Mouse (Mus musculus) heart, adult 8-10 months (tissue): ENCODE data around the gene Prune1. TPM values are rescaled to one million over a fixed set of nuclear protein-coding genes. Genes with fewer than 3 reads are reported as not detected.

ENCODE experiments used
- DNase-seq: peaks from one replicate; pipeline ENCODE4 v3.0.0; 2022; ENCODE audit warnings: low spot score
- total RNA-seq, 4 experiments: library from RNA; stranded (reverse); gene quantifications; 2 replicates each; pipeline ENCODE4 v1.2.4; 2022

Gene Prune1
- total RNA-seq, 4 experiments from 2014 or later, result 26.3 to 27.9 (median 27.2) TPM

DNA sequence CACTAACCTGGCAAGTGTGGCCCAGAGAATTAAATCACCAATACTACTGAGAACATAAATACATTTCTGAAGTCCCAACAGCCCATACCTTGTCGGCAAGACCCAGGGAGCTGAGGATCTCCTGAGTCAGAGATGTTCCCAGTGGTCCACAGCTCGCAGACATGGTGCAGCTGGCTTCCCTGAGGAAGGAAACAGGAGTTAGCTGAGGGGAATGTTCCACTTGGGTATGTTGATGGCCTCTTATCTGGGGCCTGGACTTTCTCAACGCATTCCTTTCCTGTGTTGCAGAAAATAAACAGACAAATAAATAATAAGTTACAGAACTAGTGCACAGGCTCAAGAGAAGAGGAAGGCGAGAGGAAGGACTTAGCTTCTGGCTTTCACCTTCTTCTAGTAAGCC is 24.4 kb upstream of the Prune1 start:
- DNase-seq, result no peak

DNA sequence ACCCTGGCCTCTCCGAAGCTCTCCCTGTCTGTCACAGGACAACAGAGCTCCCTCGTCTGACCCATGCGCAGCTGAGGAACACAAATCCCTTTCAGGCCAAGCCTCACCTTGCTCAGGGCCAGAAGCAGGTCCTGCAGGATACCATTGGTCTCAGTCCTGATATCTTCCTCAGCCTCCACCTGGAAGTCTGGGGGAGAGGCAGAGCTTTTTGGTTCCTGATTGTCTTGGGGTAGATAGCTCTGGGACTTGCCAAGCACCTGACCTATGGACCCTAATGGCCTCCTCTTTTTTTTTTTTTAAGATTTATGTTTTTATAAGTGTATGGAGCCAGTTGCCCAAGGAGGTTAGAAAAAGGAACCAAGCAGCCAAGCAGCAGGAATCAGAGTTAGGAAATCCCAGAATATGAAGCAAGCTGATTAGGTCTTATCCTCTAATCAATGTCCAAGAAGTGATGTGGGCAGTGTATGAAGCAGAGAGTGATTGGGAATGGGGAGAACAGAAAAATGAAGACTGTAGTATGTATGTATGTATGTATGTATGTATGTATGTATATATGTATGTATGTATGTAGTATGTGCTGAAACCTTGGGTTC is 19.4 kb upstream of the Prune1 start:
- no peak for DNase-seq

DNA sequence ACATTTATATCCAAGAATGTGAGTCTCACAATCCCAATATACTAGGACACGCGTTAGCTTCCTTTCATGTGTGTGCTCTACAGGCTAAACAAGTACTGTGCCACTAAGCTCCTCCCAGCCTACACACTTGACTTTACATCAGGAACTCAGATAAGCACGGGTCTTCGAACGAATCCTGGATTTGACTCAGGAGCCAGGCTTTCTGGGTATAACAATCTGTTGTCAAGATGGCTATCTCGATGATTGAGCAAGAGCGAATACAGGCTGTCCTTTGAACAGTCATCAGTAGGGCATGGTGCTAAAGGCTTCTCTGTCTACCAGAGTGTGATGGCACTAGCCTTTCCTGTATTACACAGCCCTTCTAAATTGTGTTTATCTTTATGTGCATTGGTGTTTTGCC is 16.1 kb upstream of the Prune1 start:
- no peak for DNase-seq

DNA sequence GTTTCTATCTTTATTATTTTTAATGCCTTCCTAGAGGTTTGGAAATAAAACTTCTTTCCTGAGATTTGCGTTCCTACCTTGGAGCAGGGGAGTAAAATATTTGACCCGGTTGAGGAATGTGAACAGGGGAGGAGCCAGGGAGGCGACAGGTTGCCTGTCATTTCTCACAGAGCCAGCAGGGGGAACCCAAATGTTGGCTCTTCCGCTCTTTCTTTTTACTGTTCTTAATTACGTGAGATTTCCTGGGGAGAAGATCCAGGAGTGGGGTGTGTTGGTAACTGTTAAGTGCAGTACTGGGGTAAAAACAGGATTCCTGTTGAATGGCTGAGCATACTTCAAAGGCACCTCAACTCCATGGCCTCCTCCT is 14.2 kb upstream of the Prune1 start:
- no peak for DNase-seq

DNA sequence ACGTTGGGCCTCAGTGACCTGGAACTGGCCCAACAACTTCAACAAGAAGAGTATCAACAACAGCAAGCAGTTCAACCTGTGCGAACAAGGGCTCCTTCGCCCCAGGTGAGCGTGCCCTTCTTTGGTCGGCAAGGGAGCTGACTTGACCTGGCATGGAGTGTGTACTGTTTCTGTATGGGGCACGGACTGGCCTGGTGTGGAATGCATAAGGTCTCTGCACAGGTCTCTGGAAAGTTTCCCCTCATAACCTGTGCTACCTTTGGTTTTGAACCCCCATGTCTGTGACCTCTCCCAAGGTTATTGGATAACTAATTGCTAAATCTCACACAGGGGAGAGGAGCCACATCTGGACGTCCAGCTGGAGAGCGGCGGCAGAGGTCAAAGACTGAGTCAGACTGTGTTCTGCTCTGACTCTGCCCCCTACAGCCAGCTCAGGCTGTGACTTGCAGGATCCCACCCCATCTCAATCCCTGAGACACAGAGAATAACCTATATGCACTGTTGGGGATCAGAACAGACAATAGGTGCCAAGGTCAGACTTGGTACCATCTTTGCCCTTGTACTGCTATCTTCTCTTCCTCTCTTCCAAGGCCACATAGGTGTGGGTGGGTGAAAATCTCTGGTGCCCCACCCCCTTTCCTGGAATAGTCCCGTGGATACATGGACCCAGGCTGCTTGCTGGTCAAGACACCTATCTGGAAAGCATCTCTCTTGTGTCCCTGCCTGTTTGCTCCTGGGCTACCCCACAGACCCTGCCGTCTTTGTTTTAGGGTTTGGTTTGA is 13.6 kb upstream of the Prune1 start:
- no peak for DNase-seq

DNA sequence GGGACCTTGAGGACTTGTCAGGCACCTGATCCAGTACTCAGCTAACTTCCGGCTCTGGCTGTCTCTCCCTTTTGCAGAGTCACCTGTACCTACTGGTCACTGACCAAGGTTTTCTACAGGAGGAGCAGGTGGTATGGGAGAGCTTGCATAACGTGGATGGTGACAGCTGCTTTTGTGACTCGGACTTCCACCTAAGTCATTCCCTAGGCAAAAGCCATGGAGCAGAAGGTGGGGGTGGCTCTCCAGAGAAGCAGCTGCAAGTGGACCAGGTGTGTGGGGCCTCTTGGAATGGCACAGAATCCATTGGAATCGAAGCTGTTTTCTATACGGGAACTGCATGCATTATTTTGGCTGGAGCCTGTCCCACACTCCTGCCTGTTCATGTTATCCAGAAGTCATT is 12.8 kb upstream of the Prune1 start:
- no peak for DNase-seq

DNA sequence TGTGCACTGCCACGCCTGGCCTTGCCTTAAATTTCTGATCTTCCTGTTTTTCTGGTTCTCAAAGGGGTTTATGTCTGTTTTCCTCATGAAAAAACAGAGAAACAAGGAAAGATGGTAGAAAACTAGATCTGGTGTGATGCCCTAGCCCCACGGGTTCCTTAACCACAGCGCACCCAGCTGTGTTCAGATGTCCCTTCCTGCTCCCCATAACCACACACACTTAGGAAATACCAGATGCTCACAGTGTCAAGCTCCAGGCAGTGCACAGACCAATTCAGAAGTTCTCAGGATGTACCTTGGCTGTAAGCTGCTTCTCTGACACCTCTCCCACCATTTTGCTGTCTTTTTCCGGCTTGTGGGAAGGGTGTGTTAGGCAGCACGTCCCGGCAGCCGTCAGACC is 12.4 kb upstream of the Prune1 start:
- no peak for DNase-seq

DNA sequence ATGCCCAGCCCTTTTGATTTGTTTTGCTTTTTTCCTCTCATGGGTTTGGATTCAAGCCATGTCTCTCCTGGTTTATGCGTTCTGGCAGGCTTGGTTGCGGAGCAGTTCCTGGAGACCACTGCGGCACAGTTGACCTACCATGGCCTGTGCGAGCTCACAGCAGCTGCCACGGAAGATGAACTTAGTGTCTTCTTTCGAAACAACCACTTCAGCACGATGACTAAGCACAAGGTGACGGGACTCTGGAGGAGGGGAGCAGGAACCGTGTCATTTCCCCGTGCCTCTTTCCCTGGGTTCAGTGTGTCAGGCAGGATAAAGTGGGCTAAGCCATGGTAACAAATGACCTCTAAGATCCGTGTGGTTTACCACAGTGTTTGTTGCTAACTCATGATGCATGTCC is 11.7 kb upstream of the Prune1 start:
- DNase-seq, result no peak

DNA sequence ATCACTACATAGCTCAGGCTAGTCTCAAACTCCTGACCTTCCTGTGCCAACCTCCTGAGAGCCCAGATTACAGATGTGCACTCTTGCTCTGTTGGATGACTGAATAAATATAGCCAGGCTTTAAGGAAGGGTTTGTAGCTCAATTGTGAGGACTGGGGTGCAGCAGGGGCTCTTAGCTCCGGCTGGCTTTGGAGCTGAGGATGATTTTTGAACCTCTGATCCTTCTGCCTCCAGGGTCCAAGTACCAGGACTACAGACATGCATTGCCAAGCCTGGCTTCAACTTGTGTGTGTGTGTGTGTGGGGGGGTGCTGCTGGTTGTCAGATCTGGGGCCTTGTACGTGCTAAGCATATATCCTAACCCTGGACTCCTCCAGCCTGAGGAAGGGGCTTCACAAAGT is 11.0 kb upstream of the Prune1 start:
- no peak for DNase-seq

DNA sequence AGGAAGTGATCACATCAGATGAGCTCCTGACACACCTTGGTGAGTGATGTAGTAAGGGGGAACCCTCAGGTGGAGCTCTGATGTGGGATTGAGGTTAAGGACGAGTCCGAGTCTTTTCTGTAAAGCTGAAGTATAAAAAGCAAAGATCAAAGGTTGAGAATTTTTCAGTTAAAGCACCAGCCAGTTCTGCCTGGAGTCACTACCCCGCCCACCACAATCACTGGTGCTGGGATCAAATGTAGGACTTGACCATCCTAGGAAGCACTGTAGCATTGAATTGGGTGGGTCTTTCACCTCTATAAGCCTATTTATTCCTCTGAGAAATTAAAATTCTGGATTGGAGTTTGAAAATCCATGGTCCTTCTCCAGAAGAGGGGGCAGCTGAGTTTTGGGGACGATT is 9.2 kb upstream of the Prune1 start:
- no peak for DNase-seq

DNA sequence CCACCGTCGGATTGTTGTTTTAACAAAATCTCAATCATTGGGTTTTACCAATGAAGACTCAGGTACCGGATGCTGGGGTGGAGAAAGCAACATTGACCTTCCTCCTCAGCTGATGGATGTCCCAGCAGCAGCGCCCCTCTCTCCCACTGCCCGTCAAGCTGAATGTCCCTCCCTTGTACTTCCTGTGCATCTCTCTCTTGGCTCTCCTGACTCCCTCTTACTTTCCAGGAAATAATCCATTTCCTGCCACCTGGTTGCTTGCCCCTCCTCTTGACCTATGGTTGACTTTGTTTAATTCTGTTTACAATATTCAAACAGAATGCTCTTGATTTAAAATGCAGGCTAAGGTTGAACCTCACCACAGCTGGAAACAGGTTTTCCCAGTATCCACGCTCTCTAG is 8.3 kb upstream of the Prune1 start:
- DNase-seq, result no peak

DNA sequence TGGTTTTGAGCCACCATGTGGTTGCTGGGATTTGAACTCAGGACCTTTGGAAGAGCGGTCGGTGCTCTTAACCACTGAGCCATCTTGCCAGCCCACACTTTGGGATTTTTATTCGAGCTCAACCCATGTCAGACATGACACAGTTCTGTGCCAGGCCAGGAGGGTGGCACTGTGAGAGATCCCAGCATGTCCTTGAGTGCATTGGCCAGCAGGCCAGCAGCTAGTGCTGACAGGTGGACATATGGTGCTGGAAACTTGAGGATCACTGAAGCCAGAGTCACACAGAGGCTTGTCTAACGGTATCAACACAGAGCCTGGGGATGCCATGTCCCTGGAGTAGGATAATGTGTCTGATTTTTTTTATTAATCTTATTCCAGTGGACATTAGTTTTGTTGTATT is 7.5 kb upstream of the Prune1 start:
- DNase-seq, result no peak

DNA sequence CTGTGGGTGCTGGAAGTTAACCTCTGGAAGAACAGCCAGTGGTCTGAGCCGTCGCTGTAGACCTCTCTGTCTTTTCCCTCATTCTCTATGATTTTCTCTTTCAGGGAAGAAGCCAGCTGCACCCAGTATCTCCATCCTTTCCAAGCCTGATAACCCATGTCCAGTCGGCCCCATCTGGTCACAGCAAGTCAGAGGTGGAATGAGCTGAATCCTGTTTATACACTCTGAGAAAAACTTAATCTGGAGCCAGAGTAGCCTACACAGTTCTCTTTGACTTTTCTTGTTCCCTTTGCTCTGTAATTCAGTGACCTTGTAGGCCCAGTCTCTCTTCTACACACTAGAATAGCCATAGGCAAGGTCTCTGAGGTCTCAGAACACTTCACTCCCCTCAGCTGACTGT is 5.7 kb upstream of the Prune1 start:
- no peak for DNase-seq

DNA sequence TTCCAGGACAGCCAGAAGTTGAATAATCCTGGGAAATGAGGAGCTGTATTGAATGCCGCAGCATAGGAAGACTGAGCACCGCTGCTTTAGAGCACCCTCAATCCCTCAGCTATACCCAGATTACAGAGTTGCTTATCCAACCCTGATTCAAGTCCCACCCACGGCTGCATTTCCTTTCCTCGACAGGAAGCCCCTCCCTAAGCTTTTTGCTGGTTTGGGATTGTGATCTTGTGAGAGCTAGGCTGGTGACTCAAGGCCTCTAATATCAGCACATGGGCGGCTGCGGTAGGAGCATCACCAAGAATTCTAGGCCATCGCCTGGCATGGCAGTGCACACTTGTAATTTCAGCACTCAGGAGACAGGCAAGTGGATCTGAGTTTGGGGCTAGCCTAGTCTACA is 4.6 kb upstream of the Prune1 start:
- DNase-seq, result peak; percentile 55

DNA sequence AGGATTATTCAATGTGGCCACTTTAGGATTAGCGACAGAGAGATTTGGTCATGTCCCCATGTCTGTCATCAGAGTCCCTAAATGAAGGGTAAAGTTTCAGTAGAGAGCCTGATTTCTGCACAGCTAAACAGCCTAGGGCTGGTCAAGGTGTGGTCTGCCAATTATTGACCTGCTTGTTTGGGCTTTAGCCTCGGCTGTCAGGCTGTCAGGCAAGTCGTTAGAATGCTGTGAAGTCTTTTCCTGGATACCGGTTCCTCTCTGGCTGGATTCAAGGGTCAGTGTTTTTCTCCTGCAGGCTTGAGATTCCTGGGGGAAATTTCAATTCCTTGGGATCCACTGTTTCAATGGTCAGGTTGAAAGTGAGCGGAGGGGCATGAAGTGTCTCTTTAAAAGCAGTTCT is 4.1 kb upstream of the Prune1 start:
- DNase-seq, result no peak

DNA sequence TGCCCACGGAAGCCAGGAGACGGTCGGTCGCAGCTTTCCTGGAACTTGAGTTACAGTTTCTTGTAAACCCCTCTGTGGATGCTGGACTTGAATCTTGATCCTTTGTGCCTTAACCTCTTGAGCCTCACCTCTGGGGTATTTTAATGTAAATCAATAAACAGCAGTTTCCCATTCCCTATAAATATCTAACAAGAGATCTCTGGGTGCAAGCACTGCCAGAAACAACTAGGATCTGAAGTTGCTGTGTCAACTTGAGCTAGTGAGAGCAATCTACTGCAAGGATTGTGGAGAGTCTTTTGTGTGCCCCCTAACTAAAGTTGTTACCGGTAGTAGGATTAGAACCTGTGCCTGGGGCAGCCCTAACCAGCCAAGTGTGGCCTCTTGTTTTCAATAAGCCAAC is 3.5 kb upstream of the Prune1 start:
- DNase-seq, result no peak

DNA sequence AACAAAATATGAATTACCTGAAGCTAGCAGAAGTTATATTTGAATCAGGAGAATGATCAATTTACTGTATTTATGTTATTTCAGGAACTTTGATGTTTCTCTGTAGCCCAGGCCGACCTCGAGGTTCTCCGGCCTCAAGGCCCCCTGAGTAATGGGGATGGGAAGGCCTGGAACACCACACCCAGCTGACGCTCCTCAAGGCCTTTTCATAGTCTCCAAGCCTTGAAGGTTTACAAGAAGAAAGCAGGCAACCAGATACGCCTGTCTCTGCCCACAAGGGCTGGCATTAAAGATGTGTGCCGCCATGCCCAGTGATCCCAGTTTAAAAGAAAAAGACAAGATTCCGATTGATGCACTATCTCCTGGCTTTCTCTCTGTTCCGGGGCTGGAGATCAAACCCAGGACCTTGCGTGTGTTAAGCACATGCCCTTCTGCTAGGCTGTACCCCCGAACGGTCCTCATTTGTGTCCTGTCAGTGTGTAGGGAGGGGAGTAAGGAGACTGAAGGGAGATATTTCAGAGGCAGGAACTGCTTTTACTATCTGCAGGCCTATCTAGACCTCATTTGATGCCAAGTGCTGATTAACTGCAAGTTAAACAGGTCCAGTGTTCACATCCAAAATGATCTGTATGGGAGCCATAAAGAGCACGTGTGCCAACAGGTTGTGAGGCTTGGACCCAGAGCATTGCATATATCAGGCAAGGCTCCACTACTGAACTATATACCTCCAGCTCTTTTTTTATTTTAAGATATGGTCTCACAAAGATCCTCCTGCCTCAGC is 2.8 kb upstream of the Prune1 start:
- no peak for DNase-seq

DNA sequence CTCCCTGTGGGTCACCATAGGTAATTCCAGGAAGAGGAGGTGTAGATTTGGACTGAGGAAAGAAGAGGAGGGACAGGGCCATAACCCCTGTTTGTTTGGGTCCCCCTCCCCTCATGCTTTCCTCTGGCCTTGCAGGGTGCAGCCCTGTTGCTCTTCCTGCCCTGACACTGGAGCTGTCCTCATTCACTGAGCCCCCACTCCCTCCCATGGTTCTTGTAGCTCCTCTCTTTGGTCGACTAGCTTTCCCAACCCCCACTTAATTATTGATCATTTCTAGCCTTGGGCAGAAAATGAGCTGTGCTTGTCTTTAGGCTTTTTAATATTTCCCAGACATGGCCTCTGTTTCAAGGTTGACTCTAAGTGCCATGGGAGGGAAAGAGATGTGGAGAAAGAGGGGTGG is 2.2 kb upstream of the Prune1 start:
- no peak for DNase-seq

DNA sequence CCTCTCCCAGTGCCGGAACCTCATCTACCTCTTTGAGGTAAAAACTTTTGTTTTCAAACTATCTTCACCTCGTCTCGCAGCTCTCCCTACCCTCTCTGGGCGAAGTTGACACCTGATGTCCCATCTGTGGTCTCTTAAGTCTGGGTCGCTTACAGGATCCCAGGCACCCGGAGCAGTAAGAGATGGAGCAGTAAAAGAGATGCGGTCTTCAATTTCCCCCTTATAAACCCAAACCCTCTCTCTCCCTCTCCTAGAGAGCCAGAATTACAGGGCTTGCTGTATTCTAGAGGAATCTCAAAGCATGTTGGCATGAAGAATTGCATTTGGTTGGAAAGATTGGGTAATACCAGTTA is 1.7 kb upstream of the Prune1 start:
- peak; percentile 21 for DNase-seq

DNA sequence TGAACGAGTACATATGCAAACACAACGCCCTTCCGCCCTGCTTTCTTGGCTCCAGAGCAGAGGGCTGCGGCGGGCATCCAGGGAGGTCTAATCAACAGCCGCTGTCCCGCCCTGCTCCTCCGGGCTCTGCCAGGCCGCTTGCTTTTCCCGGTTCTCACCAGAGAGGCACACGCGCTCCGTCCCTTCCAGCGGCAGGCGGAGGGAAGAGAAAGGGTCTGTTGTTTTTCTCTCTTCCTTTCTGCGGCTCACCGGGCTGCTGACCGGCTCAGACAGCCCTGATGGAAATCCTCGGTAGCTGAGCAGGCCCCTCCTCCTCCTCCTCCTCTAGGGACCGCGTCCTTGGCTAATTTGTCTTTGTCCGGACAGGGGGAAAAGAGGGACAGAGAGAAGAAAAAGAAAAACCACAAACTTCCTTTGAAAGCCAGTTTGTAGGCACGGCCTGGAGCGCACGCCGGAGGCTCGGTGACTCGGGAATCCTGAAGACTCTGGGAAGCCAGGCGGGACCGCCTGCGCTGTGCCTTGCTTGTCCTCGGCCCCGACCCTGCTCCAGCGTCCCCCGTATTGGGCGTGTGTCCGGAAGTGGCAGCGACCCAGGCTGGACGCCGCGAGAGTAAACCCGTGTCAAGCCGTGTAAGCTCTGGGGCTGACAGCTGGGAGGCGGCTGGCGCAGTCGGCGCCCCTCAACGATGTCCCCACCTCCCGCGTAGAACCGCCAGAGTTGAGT is 1.2 kb upstream of the Prune1 start:
- DNase-seq, result peak; percentile 78

DNA sequence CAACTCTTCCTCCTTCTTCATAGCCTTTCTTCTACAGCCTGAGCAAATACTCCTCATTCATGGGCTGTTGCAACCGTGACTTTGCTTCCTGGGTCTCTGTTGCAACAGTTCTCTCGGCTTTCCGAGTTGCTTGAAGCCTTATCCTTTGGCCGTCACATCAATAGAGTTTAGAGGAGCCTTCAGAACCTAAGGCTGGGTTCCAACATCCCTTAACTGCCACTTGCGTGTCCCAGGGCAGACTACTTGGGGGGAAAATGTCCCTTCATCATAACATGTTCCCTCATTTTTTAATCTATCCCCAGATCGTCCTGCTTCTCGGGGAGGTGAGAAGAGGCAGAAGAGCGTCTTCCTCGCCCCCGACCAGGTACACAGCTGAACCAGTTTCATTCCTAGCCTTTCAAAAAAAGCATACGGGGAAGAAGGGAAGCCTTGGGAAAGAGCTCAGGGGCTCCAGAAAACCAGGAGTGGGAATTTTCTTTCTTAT is 547 bp upstream of the Prune1 start:
- peak; percentile 61 for DNase-seq

DNA sequence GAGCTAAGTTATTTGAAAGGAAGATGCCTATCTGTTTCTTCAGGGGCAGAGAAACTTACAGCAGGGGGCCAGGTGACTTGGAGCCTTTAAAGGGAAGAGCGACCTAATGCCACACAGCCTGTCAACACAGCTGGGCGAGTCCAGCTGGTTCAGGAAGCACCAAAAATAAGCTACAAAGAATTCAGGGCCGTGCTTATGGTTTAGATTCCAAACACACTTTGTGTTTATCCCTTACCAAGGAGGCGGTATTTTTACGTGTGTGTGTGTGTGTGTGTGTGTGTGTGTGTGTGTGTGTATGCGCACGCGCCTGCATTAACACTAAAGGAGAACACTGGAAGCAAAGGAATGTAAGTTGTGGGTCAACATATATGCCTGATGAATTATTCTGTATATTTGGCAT is 1.1 kb downstream of the Prune1 start:
- DNase-seq, result no peak
